Mouse (Mus musculus) erythroblast, adult 5-6 weeks (primary cell): ENCODE results near the gene Serinc5. TPM values are rescaled to one million over a fixed set of nuclear protein-coding genes. Genes with fewer than 3 reads are reported as not detected.
A peak's percentile ranks its signal among the peaks of the same experiment; 100 is the strongest.

Experiments used
- ATAC-seq: replicated peaks from 2 replicates; pipeline ENCODE4 v1.8.0; 2016; ENCODE audit warnings: moderate number of reproducible peaks, mild to moderate bottlenecking, moderate TSS enrichment, inconsistent platforms; ENCODE audit not compliant: poor library complexity, low FRiP score, severe bottlenecking
- total RNA-seq, 2 experiments: library from RNA; stranded (forward) in 1 of 2; stranded (reverse) in 1 of 2; fragments of 150-400 nt in 1 of 2; fragments of 200-764, 138-1000 nt in 1 of 2; gene quantifications; 2 replicates each; pipeline versions ENCODE4 v1.2.3 to v1.2.4; 2015 to 2017; ENCODE audit warnings: low replicate concordance in 2 of 2

Gene Serinc5
- total RNA-seq, 2 experiments from 2014 or later = 41.3 to 42.4 TPM

DNA sequence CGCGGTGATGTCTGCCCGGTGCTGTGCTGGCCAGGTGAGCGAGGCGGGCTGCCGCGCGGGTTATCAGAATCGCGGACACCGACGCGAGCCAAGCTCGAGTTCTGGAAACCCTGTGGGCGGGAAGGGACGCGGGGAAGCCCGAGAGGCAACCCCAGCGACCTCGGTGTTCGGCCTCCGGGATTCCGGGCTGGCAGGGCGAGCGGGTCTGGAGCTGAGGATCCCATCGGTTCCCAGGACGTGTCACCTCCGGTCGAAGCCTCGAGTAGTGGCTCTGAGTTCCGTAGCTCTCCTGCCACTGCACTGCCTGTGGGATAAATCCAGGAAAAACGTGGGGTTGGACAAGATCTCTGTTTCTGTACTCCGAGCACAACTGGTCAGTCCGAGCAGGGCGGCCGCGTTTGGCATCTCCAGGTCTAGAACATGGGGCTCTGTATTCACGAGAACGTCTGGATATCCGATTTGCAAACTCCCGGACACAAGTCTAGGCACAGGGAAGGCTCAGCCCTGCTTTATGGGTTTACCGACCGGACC is 428 bp downstream of the Serinc5 start:
- peak; percentile 70 for ATAC-seq

DNA sequence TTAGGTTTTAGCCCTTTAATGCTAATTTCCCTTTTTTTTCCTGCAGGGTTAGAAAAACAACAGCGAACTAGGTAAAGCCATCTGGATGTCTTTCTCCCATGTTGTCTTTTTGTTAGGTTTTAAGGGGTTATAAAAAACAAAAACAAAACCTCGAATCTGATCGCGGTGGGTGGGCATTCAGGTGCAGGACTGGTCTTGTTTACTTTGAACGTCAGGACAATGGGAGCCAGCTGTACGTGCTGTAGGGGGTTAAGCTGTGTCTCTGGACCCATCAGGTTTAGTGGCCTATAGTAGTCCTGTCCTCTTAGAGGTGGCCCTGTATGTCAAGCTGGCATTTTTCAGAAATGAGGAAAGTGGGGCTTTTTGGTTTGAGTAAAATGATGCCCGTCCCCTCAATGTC is 1.0 kb downstream of the Serinc5 start:
- ATAC-seq = no peak

DNA sequence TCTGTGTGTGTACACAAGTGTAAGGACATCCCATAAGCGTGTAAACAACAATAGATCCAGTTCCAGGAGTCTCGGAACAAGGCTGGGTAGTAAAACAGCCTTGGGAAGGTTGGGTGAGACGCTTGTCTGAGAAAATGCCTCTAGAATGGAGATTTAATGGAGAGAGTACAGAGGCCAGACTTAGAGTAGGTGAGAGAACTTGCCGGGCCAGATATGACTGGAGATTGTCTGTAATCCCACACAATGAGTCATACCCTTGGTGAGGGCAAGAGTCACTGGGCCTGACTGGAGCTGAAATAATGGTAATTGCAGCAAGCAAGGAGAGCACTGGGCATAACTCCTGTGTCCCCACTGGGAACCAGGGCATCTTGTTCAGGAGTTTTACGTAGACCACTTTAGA is 2.2 kb downstream of the Serinc5 start:
- no peak for ATAC-seq

DNA sequence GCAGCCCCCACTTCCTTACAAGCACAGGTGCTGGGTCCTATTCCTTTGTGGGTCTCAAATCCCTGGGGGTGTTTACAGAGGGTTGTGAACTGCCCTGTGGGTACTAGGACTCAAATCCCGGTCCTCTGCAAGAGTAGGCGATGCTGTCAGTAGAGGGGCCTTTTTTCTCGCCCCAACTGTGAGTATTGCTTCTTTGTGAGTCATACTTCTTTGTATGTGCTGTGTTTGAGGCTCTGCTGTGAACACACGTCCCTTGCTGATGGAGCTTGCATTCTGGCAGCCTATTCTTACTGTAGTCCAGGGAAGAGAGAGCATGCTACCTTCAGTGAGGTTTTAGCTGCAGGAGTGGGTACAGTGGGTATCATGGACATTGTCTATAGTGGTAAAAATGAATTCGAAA is 4.3 kb downstream of the Serinc5 start:
- ATAC-seq = no peak

DNA sequence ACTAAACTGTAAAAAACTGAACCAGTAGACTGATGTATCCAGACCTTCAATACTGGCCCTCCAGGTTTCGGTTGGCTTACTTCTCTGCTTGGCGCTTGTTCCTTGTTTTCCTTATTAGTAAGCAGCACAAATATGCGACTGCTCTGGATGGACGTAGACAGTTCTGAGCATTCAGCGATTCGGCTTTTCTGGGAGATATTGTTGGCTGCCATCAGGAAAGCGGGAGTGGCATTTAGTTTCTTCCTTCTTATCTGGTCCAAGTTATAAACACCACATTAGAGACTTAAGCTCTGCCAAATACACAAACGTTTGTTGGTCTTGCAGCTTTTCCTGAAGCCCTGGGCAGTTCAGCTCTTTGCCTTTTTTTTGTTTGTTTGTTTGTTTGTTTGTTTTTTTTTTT is 5.6 kb downstream of the Serinc5 start:
- ATAC-seq = no peak

DNA sequence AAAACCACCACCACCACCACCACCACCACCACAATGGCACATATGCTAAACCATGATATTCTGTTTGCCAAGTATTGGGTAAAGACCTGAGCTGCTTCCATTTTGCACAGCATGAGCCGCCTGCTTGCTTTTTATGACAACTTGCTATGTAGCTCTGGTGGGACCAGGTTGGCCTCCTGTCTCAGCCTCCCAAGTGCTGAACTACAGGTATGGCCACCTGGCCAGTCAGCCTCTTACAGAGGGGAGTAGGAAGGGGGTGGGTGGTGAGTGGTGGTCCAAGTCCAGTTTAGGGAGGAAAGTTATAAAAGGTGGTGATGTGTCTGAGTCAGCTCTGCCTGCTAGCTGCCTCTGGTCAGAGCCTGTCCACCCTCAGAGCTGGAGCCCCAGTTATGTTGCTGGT is 15.3 kb downstream of the Serinc5 start:
- ATAC-seq = no peak

DNA sequence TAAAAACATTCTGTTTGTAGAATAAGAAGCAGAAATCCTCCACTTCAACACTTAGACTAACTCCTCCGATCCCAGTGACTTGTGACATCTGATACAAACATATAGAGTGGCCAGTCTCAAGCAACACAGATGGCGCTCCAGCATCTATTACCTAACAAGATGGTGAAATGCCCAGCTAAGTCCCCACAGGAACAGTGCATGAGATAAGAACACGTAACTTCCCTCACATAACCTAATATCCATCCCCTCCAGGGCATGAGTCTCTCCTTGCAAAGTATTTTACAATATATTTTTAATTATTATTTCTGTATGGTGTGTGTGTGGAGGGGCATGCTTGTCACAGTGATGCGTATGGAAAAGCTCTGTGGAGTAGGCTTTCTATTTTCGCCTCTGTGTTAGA is 15.8 kb downstream of the Serinc5 start:
- no peak for ATAC-seq

DNA sequence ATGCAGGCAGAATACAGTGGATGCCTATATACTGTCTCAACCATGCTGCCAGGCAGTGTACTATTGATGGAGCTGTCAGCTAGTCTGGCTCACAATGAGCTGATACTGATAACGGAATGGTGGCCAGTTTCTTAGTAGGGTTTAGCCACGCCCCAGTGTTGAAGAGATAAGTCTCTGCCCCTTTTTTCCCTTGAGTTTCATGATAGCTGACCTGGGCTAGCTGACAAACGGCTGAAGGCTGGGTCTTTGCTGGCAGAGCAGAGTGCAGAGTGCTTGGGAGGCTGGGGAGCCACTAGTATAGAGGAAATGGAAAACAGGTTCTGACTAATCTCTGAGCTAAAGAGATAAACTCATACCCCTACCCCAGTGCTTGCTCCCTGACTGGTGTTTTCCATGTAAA is 18.6 kb downstream of the Serinc5 start:
- ATAC-seq = 0 out of 2 replicates have a peak, but pooled peaks have one; percentile 33

DNA sequence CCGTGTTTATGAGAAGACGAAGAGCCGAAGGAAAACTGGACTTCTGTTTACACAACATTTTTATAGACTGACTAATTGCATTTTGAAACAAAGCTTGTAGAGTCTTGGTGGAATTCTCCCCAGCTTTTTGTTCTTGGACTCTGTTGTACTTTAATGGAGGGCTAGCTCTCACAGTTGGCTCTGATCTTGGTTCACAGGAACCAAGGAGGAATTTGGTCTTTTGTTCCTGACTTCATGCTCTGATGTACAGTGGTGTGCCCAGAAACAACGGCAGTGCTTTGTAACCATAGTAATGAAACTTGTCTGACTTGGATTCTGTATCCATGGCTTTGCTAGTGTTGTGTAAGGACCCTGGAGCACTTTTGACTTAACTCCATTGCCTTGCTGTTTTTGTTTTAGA is 20.6 kb downstream of the Serinc5 start:
- no peak for ATAC-seq

DNA sequence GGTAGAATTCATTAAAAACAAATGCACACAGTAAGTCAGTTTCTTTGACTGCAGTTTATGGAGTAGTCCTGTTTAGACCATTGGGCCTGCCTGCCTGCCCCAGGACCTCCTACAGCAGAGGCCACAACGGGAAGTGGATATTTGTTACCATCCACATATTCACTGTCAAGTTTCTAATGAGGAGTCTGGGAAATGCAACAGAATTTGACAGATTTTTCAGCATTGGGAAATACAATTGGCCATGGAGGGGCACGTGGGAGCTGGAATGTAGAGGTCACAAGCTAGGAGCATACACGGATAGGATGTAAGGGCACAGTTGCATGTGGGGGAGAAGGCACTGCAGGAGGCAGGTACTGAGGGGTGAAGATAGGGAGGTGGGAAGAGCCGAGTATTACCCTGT is 21.7 kb downstream of the Serinc5 start:
- no peak for ATAC-seq

DNA sequence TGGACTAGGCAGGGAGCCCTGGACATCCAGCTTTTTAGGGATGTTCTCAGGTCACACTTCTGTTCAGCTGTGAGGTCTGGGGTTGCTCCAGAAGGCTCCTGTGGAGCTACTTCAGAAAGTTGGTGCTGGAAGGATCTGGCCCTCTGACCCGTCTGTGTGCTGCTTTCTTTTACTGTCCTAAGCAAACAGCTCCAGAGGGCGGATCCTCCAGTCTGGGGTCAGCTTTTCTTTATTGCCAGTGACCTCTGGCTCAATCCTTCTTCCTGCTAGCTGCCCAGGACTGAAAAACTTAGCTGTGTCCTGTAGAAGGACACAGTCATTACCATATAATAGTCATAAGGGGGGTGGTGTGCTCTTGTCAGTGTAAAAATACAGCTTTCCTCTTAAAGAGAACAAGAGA is 24.1 kb downstream of the Serinc5 start:
- ATAC-seq = 0 out of 2 replicates have a peak, but pooled peaks have one; percentile 26

DNA sequence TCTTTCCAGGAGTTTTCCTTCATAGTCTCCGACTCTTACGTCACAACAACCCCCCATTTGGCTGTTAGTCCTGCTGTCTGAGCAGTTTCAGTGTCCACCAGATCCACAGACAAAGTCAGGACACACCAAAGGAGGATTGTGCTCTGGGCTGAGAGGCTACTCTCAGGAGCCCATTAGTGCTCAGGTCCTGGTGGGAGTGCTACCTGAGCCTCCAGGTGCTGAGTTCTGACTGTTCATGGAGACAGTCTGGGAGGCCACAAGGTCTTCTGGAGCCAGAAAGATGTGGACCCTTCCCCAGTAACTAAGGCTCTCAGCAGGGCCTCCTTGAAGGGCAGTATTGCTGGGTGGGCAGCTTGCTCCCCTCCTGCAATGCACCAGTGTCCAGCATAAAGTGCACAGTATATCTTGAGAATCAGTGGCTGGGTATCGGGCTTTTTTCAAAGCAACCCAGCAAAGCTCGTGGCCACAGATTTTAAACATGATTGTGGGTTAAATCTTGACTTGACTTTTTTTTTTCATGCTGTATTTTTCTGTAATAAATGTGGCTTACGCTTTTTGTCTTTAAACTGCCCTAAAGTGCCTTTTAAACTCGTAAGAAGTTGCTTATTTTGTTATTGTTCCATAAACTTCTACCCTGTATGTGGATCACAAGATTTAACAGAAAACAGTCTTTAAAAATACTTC is 25.5 kb downstream of the Serinc5 start:
- ATAC-seq = no peak

DNA sequence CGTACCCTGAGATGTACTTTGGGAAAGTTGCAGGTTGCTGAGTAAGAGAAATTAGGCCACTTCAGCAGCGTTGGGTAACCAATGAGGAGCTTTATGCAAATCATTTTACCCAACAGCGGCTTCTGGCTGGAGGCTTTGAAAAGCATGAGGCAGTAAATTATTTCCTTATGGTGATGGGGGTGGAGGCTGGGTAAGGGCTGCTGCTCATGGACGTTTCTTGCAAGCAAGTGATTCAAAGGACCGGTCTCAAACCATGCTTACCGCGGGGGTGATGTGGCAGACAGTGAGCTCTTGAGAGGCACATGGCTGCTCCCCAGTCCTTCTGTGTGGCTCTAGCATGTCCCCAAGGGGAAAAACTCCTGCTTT is 26.0 kb downstream of the Serinc5 start:
- ATAC-seq = peak; percentile 74

DNA sequence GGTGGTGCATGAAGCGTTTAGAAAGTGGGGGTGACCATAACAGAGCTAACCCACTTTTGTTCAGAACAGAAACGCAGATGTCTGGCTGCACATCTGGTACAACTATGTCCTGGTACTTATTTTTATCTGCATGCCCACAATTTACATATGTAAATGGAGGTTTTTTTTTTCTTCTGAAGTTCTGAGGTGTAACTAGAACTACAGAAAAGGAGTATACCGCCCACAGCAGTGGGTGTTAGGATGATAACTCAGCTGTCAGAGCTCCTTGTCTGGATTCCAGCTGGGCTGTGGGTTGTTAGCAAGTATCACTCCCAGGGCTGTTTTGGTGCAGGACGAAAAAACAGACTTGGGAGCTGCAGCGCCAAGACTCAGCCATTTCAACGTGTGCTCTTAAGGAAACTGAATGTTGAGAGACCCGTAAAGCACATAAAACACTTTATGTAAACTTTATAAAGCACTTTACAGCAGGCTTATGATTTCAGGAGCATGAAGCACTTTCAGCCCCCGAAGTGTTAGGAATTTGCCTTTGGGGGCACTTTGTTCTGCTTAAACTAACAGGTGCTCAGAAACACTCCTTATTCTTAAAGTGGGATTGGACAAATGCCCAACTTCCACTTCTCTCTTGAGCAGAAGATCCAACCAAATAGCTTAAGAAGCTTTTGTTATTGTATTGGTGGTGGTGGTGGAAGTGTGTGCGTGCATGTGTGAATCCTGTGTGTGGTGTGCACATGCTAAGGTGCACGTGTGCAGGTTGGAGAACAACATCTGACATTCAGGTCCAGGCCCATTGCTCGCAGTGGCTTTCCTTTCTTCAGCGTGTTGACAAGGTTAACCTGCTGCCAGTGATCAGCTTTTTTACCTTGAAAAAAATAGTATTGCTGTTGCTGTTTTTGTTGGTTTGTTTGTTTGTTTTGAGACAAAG is 28.5 kb downstream of the Serinc5 start:
- no peak for ATAC-seq

DNA sequence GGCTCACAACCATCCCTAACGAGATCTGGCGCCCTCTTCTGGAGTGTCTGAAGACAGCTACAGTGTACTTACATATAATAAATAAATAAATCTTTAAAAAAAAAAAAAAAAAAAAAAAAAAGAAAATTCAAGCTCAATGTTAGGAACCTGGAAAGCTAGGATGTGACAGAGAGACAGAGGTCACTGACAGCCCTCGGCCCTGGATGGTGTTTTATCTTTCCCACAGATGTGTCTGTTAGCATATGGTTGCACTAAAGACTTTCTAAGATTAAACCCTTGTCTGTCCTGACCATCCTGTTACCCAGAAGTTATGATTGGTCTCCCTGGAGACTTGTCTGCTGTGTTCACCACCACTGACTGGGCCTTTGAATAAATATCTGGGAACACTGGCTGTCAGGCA is 33.3 kb downstream of the Serinc5 start:
- no peak for ATAC-seq

DNA sequence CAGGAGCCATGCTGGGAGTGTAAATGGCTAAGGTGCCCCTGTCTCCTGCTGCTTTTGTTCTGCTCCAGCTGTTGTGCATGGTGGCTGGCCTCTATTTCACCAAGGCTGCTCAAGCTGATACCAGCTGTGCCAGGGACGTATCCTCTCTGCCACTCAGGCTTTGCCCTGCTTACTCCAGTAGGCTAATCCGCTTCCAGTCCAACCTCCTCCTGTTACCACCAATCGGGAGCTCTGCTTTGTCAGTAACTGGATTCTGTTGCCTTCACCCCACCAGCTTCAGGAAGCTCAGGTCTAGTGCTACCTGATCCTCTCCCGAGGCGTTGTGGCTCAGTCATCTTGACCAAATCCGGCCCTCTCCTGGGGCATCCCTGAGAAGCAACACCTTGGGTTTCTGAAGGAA is 33.9 kb downstream of the Serinc5 start:
- no peak for ATAC-seq

DNA sequence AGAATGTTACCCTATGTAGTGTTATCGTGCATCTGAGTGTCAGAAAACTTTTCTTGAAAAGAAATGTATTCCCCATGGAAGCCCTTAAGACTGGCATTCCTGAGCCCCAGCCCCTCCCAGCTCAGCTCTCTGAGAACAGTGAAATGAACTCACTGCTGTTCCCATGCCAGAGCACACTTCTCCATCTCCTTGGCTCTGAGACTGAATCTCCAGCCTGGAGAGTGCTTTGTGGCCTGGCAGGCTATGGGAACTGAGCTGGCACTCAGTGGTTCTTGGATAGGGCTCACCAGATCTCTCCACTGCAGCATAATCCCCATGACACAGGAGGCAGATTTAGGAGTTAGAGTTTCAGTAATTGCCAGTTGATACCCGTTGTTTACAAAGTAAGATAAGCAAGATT is 36.8 kb downstream of the Serinc5 start:
- ATAC-seq = no peak

DNA sequence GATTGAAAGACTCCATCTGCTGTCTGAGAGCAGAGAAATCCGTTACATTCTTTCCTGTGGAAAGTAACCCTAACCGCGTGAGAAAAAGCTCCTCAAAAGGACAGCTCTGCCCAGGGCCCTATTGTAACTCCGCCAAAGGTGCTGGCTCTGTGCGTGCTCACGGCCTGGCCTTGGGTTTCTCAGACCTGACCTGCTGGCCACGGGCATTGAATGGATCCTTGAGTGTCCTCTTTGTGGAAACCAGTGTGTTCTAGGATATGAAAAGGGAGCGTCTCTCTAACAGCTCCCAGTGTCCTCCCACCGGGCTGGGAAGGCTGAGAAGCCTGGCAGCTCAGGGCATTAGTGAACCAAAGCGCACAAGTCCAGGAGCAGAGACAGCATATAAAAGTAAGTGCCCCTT is 38.2 kb downstream of the Serinc5 start:
- ATAC-seq = no peak

DNA sequence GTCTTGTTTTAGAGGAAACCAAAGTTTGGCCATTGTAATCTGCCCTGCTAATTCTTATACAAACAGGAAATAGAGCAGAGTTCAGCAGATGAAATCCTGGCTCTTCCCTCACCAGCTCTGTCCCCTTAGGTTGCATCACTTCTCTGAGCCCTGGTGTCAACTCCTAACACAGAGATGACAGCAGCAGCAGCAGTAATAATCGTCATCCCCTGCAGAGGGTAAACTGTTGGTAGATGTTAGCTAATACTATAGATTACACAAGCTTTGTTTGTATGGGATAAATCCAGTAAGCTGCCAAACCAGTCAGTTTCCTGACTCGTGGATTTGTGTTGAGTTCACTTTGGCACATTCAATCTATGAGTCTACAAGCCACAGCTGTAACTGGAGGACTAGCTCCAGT is 40.1 kb downstream of the Serinc5 start:
- no peak for ATAC-seq

DNA sequence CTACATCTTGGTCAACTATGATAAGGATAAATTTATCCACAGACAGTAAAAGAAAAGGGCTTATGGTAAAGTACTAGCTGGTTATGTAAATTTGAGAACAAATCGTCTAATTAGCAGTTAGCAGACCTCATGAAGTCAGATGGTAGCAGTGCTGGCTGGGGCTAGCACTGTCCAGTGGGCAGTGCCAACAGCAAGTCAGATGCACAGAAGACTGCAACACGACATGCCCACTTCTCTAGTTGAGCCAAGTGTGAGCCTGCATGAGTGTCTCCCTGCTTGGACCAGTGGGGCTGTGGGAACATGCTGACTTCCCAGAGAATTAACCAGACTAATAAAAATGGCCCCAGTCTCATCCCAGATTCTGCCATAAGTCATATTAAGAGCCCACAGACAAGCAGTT is 41.6 kb downstream of the Serinc5 start:
- ATAC-seq = no peak

DNA sequence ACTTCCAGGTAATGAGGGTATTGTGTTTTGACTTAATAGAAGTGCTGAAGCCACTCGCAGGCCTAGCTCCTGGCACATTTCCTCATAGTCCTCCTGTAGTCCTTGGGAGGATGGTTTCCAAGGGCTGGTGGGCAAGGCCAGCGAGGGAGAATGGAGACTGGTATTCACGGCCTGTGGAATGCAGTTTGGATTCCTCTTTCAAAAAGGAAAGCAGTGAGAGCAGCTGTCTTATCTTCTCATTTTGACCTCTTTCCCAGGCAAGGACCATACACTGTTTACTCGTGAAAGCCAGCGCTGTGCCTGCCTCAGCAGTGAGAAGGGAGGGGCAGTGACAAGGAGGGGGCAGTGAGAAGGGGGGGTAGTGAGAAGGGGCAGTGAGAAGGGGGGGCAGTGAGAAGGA is 42.4 kb downstream of the Serinc5 start:
- ATAC-seq = no peak
